Mouse (Mus musculus): ENCODE results near the gene Lrfn3.

- TF ChIP-seq CTCF (IDR thresholded peaks at IDR 0.05; ENCODE audit: low read depth, low read length): no peak
- TF ChIP-seq POLR2A (IDR thresholded peaks at IDR 0.05; ENCODE audit: insufficient read depth, low read length): no peak
- no peak for TF ChIP-seq EP300 (IDR thresholded peaks at IDR 0.05; ENCODE audit: insufficient read depth, low read depth, low read length)
Observed at GRCm38 (mm10) chr7:30309395-30310129, 53.0 kb downstream of the Lrfn3 start.
